Mouse (Mus musculus): ENCODE data around the gene Olfr507. TPM values are rescaled to one million over a fixed set of nuclear protein-coding genes. Genes with fewer than 3 reads are reported as not detected.
"Not testable (repeated sequence)": the region's sequence is repeated elsewhere in the genome, so short reads cannot be mapped to it uniquely, and the experiment has no call there.

Olfr507 gene
- not detected in 2 replicates for polyA plus RNA-seq (2015; fragmentation: Nextera tagmentation; extraction: Ambion mirVana)

DNA sequence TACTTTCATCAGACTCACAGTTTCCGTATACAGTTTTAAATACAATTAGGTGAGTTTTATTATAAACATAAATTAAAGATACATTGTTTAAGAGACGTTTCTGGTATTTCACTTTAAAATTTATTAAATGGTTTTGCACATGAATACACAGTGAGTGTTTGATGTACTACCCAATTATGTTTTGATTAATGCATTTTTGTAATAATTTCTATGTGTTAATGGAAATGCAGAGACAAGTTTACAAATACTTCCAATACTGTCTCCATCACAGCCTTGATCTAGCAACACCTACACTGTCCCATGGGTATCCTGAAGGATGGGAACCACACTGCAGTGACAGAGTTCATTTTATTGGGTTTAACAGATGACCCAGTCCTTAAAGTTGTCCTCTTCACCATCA is at the start of gene Olfr507:
Gene Olfr507 (plus strand): TSS at position 301 of the 400 bp plus-strand sequence.
- Histone ChIP-seq H3K4me3 (ENCODE audit: low read depth, low read length) (no peak within 1 kb of the TSS), H3K27me3 (ENCODE audit: control insufficient read depth, insufficient read depth, low read depth, low read length) (no peaks in the 10 kb centered on the region), H3K9ac (ENCODE audit: low read depth, low read length) (no peak within 1 kb of the TSS), H3K4me2 (ENCODE audit: low read depth, low read length) (no peak within 1 kb of the TSS), H3K9me3 (replicated peaks; ENCODE audit: control insufficient read depth, low read length) (no peaks in the 10 kb centered on the region), H3K4me1 (ENCODE audit: control insufficient read depth, low read depth, low read length) (no peaks in the 10 kb centered on the region), H3K36me3 (ENCODE audit: control insufficient read depth, insufficient read depth) (no peaks in the 10 kb centered on the region), H3K27ac (ENCODE audit: low read length) (no peak within 1 kb of the TSS)
- ATAC-seq (ENCODE audit: low read depth), result no peak
- WGBS (ENCODE audit: insufficient replicate concordance), result 50% methylated on average over 2 of the region's 2 CpGs

DNA sequence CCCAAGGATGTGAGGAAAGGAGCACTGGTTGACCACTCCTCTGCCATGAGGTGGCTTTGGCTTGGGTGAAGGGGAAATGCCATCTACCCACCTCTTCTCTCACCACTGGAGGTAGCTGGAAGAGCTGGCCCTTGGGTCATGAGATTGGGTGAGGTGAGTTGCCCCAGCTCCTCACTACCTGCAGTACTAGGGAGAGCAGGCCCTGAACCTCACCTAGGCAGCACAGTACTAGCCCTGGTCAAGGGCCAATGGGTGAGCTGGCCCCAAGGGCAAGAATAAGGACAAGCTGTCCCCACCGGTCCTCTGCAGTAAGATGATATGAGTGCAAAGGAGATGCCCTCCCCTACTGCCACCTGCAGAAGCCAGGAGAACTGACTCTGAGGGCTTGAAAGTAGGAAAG is 31.8 kb upstream of the Olfr507 start:
- H3K36me3 ChIP-seq (ENCODE audit: control insufficient read depth, insufficient read depth), result no peaks in the 10 kb centered on the region
- no peaks in the 10 kb centered on the region for H3K4me1 ChIP-seq (ENCODE audit: control insufficient read depth, low read depth, low read length)
- H3K27me3 ChIP-seq (ENCODE audit: control insufficient read depth, insufficient read depth, low read depth, low read length), result no peaks in the 10 kb centered on the region
- H3K9me3 ChIP-seq (replicated peaks; ENCODE audit: control insufficient read depth, low read length), result no peaks in the 10 kb centered on the region
- H3K9ac ChIP-seq (ENCODE audit: low read depth, low read length), result no peak overlapping the region
- WGBS (ENCODE audit: insufficient replicate concordance), result 83% methylated on average over 1 of the region's 1 CpGs
- H3K4me3 ChIP-seq (ENCODE audit: low read depth, low read length), result no peak overlapping the region
- H3K4me2 ChIP-seq (ENCODE audit: low read depth, low read length), result no peak overlapping the region
- H3K27ac ChIP-seq (ENCODE audit: low read length), result no peak overlapping the region
- no peak for ATAC-seq (ENCODE audit: low read depth)

DNA sequence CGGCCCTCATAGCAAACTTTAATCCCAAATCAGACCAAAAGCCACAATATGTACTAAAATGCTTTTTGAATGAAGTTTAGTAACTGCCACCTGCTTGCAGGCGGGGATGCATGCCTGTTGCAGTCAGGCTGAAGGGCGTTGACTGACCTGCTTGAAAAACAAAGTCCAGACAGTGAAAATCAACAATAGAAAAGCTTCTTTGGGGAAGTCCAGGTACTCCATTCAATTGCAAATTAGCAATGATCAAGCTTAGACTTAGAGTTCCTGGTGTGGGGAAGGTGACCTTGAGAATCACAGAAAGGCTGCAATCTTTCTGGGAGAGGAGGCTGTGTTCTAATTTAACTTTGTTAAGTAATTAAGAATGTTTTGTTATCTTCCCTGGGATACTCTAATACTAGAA is 19.7 kb upstream of the Olfr507 start:
- WGBS (ENCODE audit: insufficient replicate concordance), result 44% methylated on average over 3 of the region's 3 CpGs
- not testable (repeated sequence) for H3K4me3 ChIP-seq (ENCODE audit: low read depth, low read length); H3K9me3 ChIP-seq (replicated peaks; ENCODE audit: control insufficient read depth, low read length); H3K9ac ChIP-seq (ENCODE audit: low read depth, low read length); H3K4me1 ChIP-seq (ENCODE audit: control insufficient read depth, low read depth, low read length); H3K27me3 ChIP-seq (ENCODE audit: control insufficient read depth, insufficient read depth, low read depth, low read length); H3K36me3 ChIP-seq (ENCODE audit: control insufficient read depth, insufficient read depth); H3K4me2 ChIP-seq (ENCODE audit: low read depth, low read length); H3K27ac ChIP-seq (ENCODE audit: low read length); ATAC-seq (ENCODE audit: low read depth)

DNA sequence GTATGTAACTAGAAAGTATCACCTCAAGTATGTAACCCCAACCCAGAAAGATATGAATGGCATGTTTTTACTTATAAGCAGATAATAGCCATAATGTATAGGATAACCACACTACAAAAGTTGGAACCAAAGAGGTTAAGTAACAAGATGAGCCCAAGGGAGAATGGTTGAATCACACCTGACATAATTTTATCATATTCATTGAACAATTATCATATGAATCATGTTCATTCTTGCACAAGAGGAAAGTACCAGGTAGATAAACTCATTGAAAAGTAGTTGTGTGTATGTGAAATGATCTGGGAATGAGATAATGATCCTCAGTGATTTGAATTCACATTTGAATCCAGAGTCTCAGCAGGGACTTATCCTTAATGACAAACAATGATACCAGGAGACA is 11.1 kb upstream of the Olfr507 start, which contains the start of gene Olfr506:
Gene Olfr506 (plus strand): TSS at position 301 of the 400 bp plus-strand sequence.
- H3K9me3 ChIP-seq (replicated peaks; ENCODE audit: control insufficient read depth, low read length), result no peaks in the 10 kb centered on the region
- H3K4me1 ChIP-seq (ENCODE audit: control insufficient read depth, low read depth, low read length), result no peaks in the 10 kb centered on the region
- H3K27ac ChIP-seq (ENCODE audit: low read length), result no peak within 1 kb of the TSS
- no peak within 1 kb of the TSS for H3K4me2 ChIP-seq (ENCODE audit: low read depth, low read length)
- no peak within 1 kb of the TSS for H3K4me3 ChIP-seq (ENCODE audit: low read depth, low read length)
- ATAC-seq (ENCODE audit: low read depth), result no peak
- no peaks in the 10 kb centered on the region for H3K36me3 ChIP-seq (ENCODE audit: control insufficient read depth, insufficient read depth)
- no peak within 1 kb of the TSS for H3K9ac ChIP-seq (ENCODE audit: low read depth, low read length)
- H3K27me3 ChIP-seq (ENCODE audit: control insufficient read depth, insufficient read depth, low read depth, low read length), result no peaks in the 10 kb centered on the region

DNA sequence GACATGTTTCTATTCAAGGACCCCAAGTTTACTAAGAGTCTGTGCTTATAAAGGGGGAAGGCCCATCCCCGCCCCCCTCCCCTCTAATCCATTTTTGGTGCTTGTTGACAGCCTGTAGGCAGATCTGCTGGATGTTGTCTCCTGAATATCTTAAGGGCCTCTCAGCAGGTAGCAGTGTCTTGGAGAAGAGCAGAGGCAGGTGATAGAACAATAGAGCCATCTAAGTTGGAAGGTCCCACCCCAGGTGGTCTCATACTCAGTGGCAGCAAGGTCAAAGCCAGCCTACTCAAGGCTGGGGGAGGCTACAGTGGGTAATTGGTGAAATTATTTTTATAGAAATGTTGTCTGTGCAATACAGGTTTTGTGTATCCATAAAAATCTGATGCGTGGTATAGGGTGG is 7.5 kb upstream of the Olfr507 start:
- H3K4me2 ChIP-seq (ENCODE audit: low read depth, low read length), result no peak overlapping the region
- no peaks in the 10 kb centered on the region for H3K9me3 ChIP-seq (replicated peaks; ENCODE audit: control insufficient read depth, low read length)
- ATAC-seq (ENCODE audit: low read depth), result no peak
- no peak overlapping the region for H3K9ac ChIP-seq (ENCODE audit: low read depth, low read length)
- WGBS (ENCODE audit: insufficient replicate concordance), result 67% methylated on average over 2 of the region's 2 CpGs
- no peaks in the 10 kb centered on the region for H3K27me3 ChIP-seq (ENCODE audit: control insufficient read depth, insufficient read depth, low read depth, low read length)
- no peaks in the 10 kb centered on the region for H3K4me1 ChIP-seq (ENCODE audit: control insufficient read depth, low read depth, low read length)
- H3K36me3 ChIP-seq (ENCODE audit: control insufficient read depth, insufficient read depth), result no peaks in the 10 kb centered on the region
- H3K4me3 ChIP-seq (ENCODE audit: low read depth, low read length), result no peak overlapping the region
- H3K27ac ChIP-seq (ENCODE audit: low read length), result no peak overlapping the region

DNA sequence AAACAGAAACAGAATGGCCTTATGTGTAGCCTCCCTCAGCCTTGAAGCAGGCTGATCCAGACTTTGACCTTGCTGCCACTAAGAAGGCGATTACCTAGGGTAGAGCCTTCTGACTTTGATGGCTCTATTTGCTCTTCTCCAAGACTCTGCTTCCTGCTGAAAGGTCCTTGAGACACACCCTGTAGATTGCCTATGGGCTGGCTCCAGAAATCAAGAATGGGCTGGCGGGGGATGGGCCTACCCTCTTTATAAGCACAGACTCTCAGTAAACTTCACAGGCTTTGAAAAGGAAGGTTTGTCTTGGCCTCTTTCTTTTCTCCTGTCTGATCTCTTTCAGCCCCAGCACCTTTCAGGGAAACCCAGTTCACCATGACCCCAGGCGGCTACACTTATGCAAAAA is 4.8 kb upstream of the Olfr507 start:
- not testable (repeated sequence) for H3K4me3 ChIP-seq (ENCODE audit: low read depth, low read length); H3K9me3 ChIP-seq (replicated peaks; ENCODE audit: control insufficient read depth, low read length); H3K27ac ChIP-seq (ENCODE audit: low read length); H3K9ac ChIP-seq (ENCODE audit: low read depth, low read length); H3K27me3 ChIP-seq (ENCODE audit: control insufficient read depth, insufficient read depth, low read depth, low read length); H3K36me3 ChIP-seq (ENCODE audit: control insufficient read depth, insufficient read depth); H3K4me2 ChIP-seq (ENCODE audit: low read depth, low read length); ATAC-seq (ENCODE audit: low read depth); H3K4me1 ChIP-seq (ENCODE audit: control insufficient read depth, low read depth, low read length)
- 37% methylated on average over 3 of the region's 3 CpGs for WGBS (ENCODE audit: insufficient replicate concordance)

DNA sequence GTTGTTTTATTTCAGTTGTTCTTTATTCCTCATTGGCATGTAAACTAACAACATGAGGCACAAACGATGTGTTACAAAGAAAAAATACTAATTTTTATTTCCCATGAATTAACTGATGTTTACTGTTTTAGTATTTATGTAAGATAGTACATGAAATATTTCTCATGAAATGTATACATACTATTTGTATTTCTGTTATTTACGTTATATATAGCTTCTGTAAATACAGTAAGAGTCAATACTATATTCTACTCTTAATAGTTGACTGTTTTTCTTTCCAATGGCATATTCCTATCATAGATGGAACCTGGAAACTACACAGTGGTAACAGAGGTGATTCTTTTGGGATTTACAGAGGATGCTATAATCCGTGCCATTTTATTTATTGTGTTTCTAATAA is 8.1 kb downstream of the Olfr507 start, which contains the start of gene Olfr508:
Gene Olfr508 (plus strand): TSS at position 301 of the 400 bp plus-strand sequence.
- no peaks in the 10 kb centered on the region for H3K36me3 ChIP-seq (ENCODE audit: control insufficient read depth, insufficient read depth)
- H3K27me3 ChIP-seq (ENCODE audit: control insufficient read depth, insufficient read depth, low read depth, low read length), result no peaks in the 10 kb centered on the region
- no peaks in the 10 kb centered on the region for H3K4me1 ChIP-seq (ENCODE audit: control insufficient read depth, low read depth, low read length)
- H3K9ac ChIP-seq (ENCODE audit: low read depth, low read length), result no peak within 1 kb of the TSS
- 56% methylated on average over 3 of the region's 3 CpGs for WGBS (ENCODE audit: insufficient replicate concordance)
- H3K4me2 ChIP-seq (ENCODE audit: low read depth, low read length), result no peak within 1 kb of the TSS
- ATAC-seq (ENCODE audit: low read depth), result no peak
- H3K27ac ChIP-seq (ENCODE audit: low read length), result no peak within 1 kb of the TSS
- H3K4me3 ChIP-seq (ENCODE audit: low read depth, low read length), result no peak within 1 kb of the TSS
- no peaks in the 10 kb centered on the region for H3K9me3 ChIP-seq (replicated peaks; ENCODE audit: control insufficient read depth, low read length)

DNA sequence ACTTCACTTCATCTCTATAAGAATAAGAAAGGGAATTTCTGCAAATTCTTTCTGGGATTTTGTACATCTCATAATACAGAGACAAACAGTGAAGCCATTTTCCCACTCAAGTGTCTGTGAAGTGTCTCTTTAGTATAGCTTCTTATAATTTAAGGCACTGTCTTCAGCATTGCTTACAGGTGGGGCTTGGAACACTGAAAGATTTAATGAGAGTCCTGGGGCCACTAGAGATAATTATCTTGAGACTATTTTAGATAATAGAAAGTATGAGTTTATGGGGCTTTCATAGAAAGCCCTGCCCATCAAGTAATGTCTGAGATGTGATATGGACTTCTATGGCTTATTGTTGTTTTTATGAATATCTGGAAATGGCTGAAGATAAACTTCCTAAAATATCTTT is 30.2 kb downstream of the Olfr507 start, which contains the start of gene Olfr509:
Gene Olfr509 (minus strand): TSS at position 101 of the 400 bp plus-strand sequence.
- H3K4me2 ChIP-seq (ENCODE audit: low read depth, low read length), result no peak within 1 kb of the TSS
- no peak for ATAC-seq (ENCODE audit: low read depth)
- no peaks in the 10 kb centered on the region for H3K4me1 ChIP-seq (ENCODE audit: control insufficient read depth, low read depth, low read length)
- no peak within 1 kb of the TSS for H3K4me3 ChIP-seq (ENCODE audit: low read depth, low read length)
- no peaks in the 10 kb centered on the region for H3K9me3 ChIP-seq (replicated peaks; ENCODE audit: control insufficient read depth, low read length)
- H3K27me3 ChIP-seq (ENCODE audit: control insufficient read depth, insufficient read depth, low read depth, low read length), result no peaks in the 10 kb centered on the region
- no peak within 1 kb of the TSS for H3K27ac ChIP-seq (ENCODE audit: low read length)
- H3K9ac ChIP-seq (ENCODE audit: low read depth, low read length), result no peak within 1 kb of the TSS
- H3K36me3 ChIP-seq (ENCODE audit: control insufficient read depth, insufficient read depth), result no peaks in the 10 kb centered on the region

DNA sequence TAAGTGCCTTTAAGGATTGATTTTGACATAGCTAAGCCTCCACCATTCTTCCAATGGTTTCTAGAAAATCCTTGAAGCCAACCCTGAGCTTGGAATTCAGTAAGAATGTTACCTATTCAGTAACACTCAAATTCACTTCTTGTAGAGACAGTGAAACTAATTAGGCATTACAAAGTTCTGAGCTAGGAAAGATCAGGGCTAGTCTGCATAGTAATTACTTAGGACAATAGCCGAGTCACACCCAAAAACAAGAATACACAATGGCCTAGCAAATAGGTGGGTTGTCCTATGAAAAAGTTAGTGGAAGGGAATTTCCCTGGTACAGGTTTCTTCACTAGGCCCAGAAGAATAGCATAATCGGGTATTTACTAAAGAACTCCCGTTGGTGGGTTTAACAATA is 40.8 kb downstream of the Olfr507 start:
- Histone ChIP-seq H3K4me2 (ENCODE audit: low read depth, low read length) (no peak overlapping the region), H3K27me3 (ENCODE audit: control insufficient read depth, insufficient read depth, low read depth, low read length) (no peaks in the 10 kb centered on the region), H3K36me3 (ENCODE audit: control insufficient read depth, insufficient read depth) (no peaks in the 10 kb centered on the region), H3K4me1 (ENCODE audit: control insufficient read depth, low read depth, low read length) (no peaks in the 10 kb centered on the region), H3K4me3 (ENCODE audit: low read depth, low read length) (no peak overlapping the region), H3K9ac (ENCODE audit: low read depth, low read length) (no peak overlapping the region), H3K9me3 (replicated peaks; ENCODE audit: control insufficient read depth, low read length) (no peaks in the 10 kb centered on the region; the same call in 1 of the 2 replicates), H3K27ac (ENCODE audit: low read length) (no peak overlapping the region)
- ATAC-seq (ENCODE audit: low read depth), result no peak
- WGBS (ENCODE audit: insufficient replicate concordance), result 66% methylated on average over 3 of the region's 3 CpGs
